Mouse (Mus musculus) forebrain, embryonic 13.5 days (tissue): ENCODE measurements around the gene Fubp1. TPM values are rescaled to one million over a fixed set of nuclear protein-coding genes. Genes with fewer than 3 reads are reported as not detected.

Source experiments
- ATAC-seq: fragments of 200-750 bp; cut with Nextera tagmentation; 2 replicates; pipeline ENCODE4 v1.8.0; 2017
- H3K27ac ChIP-seq: fragments of 300-500 bp; sonication (generic); 2 replicates; pipeline ENCODE4 v1.5.1; 2015; ENCODE audit warnings: inconsistent platforms, mild to moderate bottlenecking, moderate library complexity
- H3K27me3 ChIP-seq: fragments of 300-500 bp; sonication (generic); 2 replicates; pipeline ENCODE4 v1.6.1; 2015; ENCODE audit warnings: mild to moderate bottlenecking, inconsistent platforms
- H3K36me3 ChIP-seq: fragments of 300-500 bp; sonication (generic); 2 replicates; pipeline ENCODE4 v1.6.1; 2015; ENCODE audit warnings: mild to moderate bottlenecking, inconsistent platforms; ENCODE audit not compliant: poor library complexity, severe bottlenecking
- H3K4me1 ChIP-seq: fragments of 300-500 bp; sonication (generic); 2 replicates; pipeline ENCODE4 v1.6.1; 2015; ENCODE audit warnings: inconsistent platforms
- H3K4me2 ChIP-seq: fragments of 300-500 bp; sonication (generic); 2 replicates; pipeline ENCODE4 v1.6.1; 2015; ENCODE audit warnings: inconsistent platforms, mild to moderate bottlenecking, moderate library complexity
- H3K4me3 ChIP-seq: fragments of 300-500 bp; sonication (generic); 2 replicates; pipeline ENCODE4 v1.5.1; 2015; ENCODE audit warnings: mild to moderate bottlenecking, inconsistent platforms
- H3K9ac ChIP-seq: fragments of 300-500 bp; sonication (generic); 2 replicates; pipeline ENCODE4 v1.6.1; 2015; ENCODE audit warnings: mild to moderate bottlenecking, inconsistent platforms
- H3K9me3 ChIP-seq: fragments of 300-500 bp; sonication (generic); replicated peaks from 2 replicates; pipeline ENCODE4 v1.6.1; 2016; ENCODE audit warnings: inconsistent platforms
- WGBS: fragments of 180-500 bp; shearing (Covaris S2); methylation state at CpG from one replicate; pipeline ENCODE4 v1.1.7; 2015; 5-methylcytosine and 5-hydroxymethylcytosine counted together
- polyA plus RNA-seq: library from polyadenylated mRNA; unstranded; fragments of >200 nt; fragmentation: Nextera tagmentation; extraction: Ambion mirVana; gene quantifications from 2 replicates; pipeline ENCODE4 v1.2.1, GENCODE M21; 2015

Fubp1 gene
- polyA plus RNA-seq, 1 experiment from 2014 or later, result 412 TPM

DNA sequence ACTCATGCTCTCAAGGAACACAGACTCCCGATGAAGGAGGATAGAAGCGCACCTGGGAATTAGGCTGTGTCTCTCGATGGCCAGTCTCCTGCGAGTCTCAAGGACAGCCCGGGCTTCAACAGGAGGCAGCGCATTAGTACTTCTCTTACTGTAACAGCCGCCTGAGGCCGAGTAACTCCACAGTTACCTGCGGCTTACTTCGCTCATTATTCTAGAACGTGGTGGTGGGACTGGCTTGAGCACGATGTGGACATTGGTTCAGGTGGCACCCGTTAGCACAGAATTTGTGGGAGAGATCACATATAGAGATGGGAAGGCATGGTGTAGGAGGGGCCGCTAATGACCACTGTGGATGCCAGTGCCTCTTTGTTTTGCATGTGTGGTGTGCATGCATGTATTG is 57.9 kb downstream of the Fubp1 start:
- H3K27me3 ChIP-seq, result peaks cover 43% of the 10 kb centered on the region
- no peak for ATAC-seq
- H3K4me3 ChIP-seq, result no peak overlapping the region
- H3K4me1 ChIP-seq, result peaks cover 17% of the 10 kb centered on the region
- no peak overlapping the region for H3K9ac ChIP-seq
- H3K36me3 ChIP-seq, result peaks cover 4% of the 10 kb centered on the region; the same call in 1 of the 2 replicates
- H3K4me2 ChIP-seq, result no peak overlapping the region
- H3K27ac ChIP-seq, result no peak overlapping the region
- 95% methylated on average over 14 of the region's 14 CpGs for WGBS
- H3K9me3 ChIP-seq, result no peaks in the 10 kb centered on the region

DNA sequence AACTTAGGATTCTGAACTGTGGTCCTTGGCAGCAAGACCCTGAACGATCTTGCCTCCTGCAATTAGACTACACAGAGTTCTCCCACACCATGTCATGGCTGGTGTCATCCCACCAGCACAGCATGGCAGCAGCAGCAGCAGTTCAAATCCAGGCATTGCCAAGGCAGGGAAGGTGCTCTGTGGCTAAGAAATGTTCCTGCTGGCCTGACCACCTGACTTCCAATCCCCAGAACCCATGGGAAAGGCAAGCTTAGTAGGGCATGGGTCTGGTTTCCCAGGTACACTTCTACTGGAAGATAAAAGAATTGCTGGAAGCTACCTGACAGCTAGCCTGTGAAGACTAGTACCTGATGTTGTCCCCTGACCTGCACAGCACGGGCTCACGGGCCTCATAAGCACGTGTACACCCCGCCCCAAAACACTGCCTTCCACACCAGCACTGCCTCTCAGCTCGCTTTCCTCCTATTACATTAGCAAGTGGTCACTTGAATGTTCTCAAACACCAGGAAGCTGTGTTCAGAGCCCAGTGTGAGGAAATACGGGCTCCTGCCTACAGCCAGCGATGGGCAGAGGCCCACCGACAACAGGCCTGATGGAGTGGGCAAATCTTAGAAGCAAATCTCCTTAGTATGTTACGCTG is 61.0 kb downstream of the Fubp1 start:
- Histone ChIP-seq H3K36me3 (peaks cover 13% of the 10 kb centered on the region), H3K4me1 (peaks cover 2% of the 10 kb centered on the region), H3K27me3 (peaks cover 13% of the 10 kb centered on the region), H3K9ac (no peak overlapping the region), H3K9me3 (no peaks in the 10 kb centered on the region), H3K27ac (no peak overlapping the region), H3K4me3 (no peak overlapping the region), H3K4me2 (no peak overlapping the region)
- WGBS, result 90% methylated on average over 10 of the region's 10 CpGs
- ATAC-seq, result no peak

DNA sequence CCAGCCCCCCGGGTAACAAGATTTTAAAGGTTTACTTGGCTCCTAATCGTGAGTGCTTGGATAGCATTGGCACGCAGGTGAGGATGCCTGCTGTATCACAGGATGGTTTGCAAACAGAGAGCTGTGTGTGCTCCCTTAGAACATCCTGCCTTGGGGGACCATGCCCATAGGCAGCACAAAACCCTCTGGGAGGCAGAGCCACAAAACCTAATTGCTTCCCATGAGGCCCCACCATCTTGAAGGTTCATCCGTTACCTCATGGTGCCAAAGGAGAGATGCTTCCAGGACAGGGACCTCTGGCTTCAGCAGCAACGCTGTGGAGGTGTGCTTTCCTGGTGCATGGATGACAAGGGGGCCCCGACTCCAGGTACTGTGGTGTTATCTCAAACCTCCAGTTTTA is 61.7 kb downstream of the Fubp1 start:
- H3K4me2 ChIP-seq, result no peak overlapping the region
- no peak overlapping the region for H3K27ac ChIP-seq
- H3K4me1 ChIP-seq, result no peaks in the 10 kb centered on the region
- H3K9ac ChIP-seq, result no peak overlapping the region
- peaks cover 6% of the 10 kb centered on the region for H3K27me3 ChIP-seq
- peaks cover 20% of the 10 kb centered on the region for H3K36me3 ChIP-seq
- ATAC-seq, result no peak
- no peaks in the 10 kb centered on the region for H3K9me3 ChIP-seq
- H3K4me3 ChIP-seq, result no peak overlapping the region
- 92% methylated on average over 6 of the region's 6 CpGs for WGBS

DNA sequence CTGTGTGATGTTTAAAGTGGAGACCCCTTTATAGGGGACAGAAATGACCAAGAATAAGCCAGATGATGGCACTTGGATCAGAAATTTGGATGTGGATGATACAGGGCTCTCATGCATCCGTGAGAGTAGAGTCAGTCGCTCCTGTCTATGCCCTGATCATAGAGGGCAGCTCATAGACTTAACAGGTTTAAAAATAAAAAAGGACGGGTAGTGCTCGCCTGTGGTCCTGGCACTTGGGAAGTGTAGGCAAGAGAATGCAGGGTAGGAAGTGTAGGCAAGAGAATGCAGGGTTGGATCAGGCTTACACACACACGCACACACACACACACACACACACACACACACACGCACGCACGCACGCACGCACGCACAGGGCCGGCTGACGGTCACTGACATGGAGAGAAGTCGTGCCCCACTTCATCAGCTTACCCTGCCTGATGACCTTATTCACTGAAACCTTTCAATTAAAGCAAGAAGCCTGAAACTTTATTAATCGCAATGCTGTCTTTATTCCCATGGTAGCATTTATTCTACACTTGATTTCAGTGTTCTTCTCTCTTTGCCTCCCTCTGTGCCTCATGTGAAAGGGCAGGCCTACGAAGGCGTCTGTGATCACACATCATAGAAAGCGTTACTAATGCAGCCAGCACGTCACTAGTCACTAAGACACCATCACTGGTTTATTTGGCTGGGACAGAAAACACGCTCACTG is 62.9 kb downstream of the Fubp1 start:
- no peak overlapping the region for H3K27ac ChIP-seq
- no peaks in the 10 kb centered on the region for H3K27me3 ChIP-seq
- H3K9ac ChIP-seq, result no peak overlapping the region
- ATAC-seq, result no peak
- H3K4me3 ChIP-seq, result no peak overlapping the region
- 87% methylated on average over 20 of the region's 20 CpGs for WGBS
- no peaks in the 10 kb centered on the region for H3K9me3 ChIP-seq
- no peaks in the 10 kb centered on the region for H3K4me1 ChIP-seq
- H3K36me3 ChIP-seq, result peaks cover 26% of the 10 kb centered on the region
- H3K4me2 ChIP-seq, result no peak overlapping the region

DNA sequence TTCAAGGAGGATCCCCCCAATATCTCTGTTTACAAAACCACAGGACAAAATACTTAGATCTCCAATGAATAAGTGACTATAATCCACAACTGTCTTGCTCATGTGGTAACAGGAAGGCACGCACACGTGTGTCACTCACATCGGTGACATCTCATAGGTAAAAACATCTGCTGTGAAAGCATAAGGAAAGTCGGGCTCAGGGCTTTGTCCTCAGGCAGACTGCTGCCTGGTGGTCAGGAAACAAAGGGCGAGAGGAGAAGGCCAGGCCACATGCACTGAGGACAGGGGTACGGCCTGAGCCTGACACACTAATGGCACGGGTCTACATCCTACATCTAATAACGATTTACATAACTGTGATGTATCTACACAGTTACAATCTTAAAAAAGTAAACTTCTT is 64.8 kb downstream of the Fubp1 start:
- H3K27ac ChIP-seq, result no peak overlapping the region
- 73% methylated on average over 8 of the region's 8 CpGs for WGBS
- peaks cover 30% of the 10 kb centered on the region for H3K36me3 ChIP-seq
- no peak overlapping the region for H3K4me2 ChIP-seq
- no peak overlapping the region for H3K9ac ChIP-seq
- no peaks in the 10 kb centered on the region for H3K4me1 ChIP-seq
- no peaks in the 10 kb centered on the region for H3K27me3 ChIP-seq
- no peak overlapping the region for H3K4me3 ChIP-seq
- no peak for ATAC-seq
- no peaks in the 10 kb centered on the region for H3K9me3 ChIP-seq

DNA sequence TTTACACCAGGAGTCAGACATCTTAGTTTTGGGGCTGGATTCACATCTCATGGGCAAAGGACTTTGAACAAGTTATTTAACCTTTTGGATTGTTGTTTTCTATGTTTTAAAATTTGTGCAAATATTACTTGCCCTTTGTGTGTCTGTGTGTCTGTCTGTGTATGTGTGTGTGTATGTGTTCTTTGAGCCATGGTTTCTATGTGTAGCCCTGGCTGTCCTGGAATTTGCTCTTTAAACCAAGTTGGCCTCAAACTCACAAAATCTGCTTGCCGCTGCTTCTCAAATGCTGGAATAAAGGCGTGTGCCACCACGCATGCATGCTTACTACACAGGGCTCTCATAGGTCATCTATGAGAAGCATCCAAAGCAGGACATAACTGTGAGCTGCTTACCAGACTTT is 66.7 kb downstream of the Fubp1 start:
- ATAC-seq, result no peak
- H3K27me3 ChIP-seq, result no peaks in the 10 kb centered on the region
- H3K4me3 ChIP-seq, result no peak overlapping the region
- no peaks in the 10 kb centered on the region for H3K9me3 ChIP-seq
- H3K36me3 ChIP-seq, result peaks cover 38% of the 10 kb centered on the region
- no peak overlapping the region for H3K27ac ChIP-seq
- WGBS, result 100% methylated on average over 3 of the region's 3 CpGs
- no peak overlapping the region for H3K4me2 ChIP-seq
- no peaks in the 10 kb centered on the region for H3K4me1 ChIP-seq
- no peak overlapping the region for H3K9ac ChIP-seq

DNA sequence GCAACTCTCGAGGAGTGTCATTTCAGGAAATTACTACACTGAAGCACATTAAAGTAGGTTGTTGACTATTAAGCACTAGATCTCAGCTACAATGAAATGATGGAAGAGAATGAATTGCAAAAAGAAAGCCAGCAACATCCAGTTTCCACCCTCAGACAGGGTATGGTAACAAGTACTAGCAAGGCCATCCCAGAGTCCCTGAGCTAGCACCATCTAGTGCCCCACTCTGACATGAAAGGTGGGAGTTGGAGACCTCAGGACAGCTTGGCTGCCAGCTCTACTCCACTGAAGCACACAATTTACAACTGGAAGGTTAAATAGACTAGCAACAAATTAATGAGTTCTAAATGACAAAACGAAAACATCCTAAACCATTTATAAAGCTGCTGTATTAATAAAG is 67.7 kb downstream of the Fubp1 start:
- Histone ChIP-seq H3K27ac (no peak overlapping the region), H3K4me2 (no peak overlapping the region), H3K4me1 (no peaks in the 10 kb centered on the region), H3K27me3 (no peaks in the 10 kb centered on the region), H3K9ac (no peak overlapping the region), H3K9me3 (no peaks in the 10 kb centered on the region), H3K4me3 (no peak overlapping the region), H3K36me3 (peaks cover 46% of the 10 kb centered on the region)
- no peak for ATAC-seq
- WGBS, result 93% methylated on average over 2 of the region's 2 CpGs

DNA sequence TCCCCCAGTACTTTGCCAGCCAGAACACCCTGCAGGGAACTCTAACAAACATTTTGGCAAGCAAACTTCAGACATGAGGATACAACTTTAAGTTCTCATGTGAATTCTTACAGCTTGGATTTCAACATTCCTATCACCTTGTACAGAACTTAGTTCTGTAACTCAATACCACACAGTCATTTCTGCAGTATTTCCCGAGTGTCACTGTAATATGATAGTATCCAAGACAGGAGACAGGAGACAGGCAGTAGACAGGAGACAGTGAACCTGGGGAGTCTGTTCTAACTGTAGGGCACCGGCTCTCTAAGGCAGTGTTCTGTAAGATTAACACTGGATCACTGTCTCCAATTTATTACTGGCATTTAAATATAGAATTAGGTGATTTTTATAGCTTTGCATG is 68.2 kb downstream of the Fubp1 start:
- Histone ChIP-seq H3K27ac (no peak overlapping the region), H3K9ac (no peak overlapping the region), H3K4me2 (no peak overlapping the region), H3K4me3 (no peak overlapping the region), H3K36me3 (peaks cover 46% of the 10 kb centered on the region), H3K27me3 (no peaks in the 10 kb centered on the region), H3K4me1 (no peaks in the 10 kb centered on the region), H3K9me3 (no peaks in the 10 kb centered on the region)
- 82% methylated on average over 2 of the region's 2 CpGs for WGBS
- no peak for ATAC-seq

DNA sequence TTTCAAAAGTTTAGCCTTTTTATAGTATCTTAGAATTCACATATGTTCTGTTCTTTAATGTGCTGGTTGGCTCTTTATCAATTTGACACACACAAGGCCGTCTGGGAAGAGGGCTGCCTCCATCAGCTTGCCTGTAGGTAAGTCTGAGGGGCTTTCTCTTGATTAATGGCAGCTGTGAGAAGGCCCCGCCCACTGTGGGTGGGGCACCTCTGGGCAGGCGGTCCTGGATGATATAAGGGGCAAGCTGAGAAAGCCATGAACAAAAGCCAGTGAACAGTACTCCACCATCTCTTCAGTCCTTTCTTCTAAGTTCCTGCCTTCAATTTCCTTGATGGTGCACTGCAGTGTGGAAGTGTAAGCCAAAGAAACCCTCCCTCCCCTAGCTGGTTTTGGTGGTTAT is 71.9 kb downstream of the Fubp1 start:
- ATAC-seq, result no peak
- Histone ChIP-seq H3K4me2 (no peak overlapping the region), H3K4me3 (no peak overlapping the region), H3K27me3 (no peaks in the 10 kb centered on the region), H3K4me1 (no peaks in the 10 kb centered on the region), H3K27ac (no peak overlapping the region), H3K9me3 (no peaks in the 10 kb centered on the region), H3K9ac (no peak overlapping the region), H3K36me3 (peaks cover 62% of the 10 kb centered on the region)
- 41% methylated on average over 3 of the region's 3 CpGs for WGBS

DNA sequence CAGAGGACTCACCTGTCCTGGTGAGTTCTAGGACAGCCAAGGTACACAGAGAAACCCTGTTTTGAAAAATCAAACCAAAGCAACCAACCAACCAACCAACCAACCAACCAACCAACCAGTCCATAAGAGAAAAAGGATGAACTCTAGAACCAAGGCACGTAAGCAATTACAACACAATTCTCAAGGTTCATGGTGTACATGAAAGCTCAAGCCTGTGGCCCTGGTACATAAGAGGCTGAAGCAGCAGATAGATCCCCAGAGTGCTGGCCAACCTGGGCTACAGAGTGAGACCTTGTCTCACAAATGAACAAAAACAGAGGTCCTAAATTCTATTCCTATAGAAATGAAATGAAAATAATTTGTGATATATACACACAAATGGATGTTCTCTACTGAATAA is 74.1 kb downstream of the Fubp1 start:
- H3K27me3 ChIP-seq, result no peaks in the 10 kb centered on the region
- no peak overlapping the region for H3K9ac ChIP-seq
- H3K27ac ChIP-seq, result no peak overlapping the region
- H3K4me1 ChIP-seq, result no peaks in the 10 kb centered on the region
- no peak overlapping the region for H3K4me2 ChIP-seq
- peaks cover 71% of the 10 kb centered on the region for H3K36me3 ChIP-seq
- H3K4me3 ChIP-seq, result no peak overlapping the region
- 97% methylated on average over 1 of the region's 1 CpGs for WGBS
- no peaks in the 10 kb centered on the region for H3K9me3 ChIP-seq
- ATAC-seq, result no peak

DNA sequence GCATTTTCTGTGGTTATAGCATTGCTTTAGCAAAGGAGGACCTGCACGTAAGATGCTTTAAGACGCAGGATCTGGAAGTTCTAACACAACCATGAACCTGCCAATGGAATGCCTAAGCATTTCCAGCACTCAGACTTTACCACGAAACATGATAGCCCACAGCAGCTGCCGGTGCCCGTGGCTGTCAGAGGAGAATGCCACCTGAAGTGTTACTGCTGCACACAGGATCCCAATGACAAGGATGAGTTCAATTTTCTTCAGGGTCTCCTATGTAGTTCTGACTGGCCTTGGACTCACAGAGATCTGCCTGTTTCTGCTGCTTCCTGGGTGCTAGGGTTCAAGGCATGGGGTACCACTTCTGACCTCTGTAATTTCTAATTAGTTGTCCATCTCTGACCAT is 74.5 kb downstream of the Fubp1 start:
- ATAC-seq, result no peak
- no peaks in the 10 kb centered on the region for H3K9me3 ChIP-seq
- H3K4me2 ChIP-seq, result no peak overlapping the region
- peaks cover 74% of the 10 kb centered on the region for H3K36me3 ChIP-seq
- H3K27me3 ChIP-seq, result no peaks in the 10 kb centered on the region
- no peak overlapping the region for H3K4me3 ChIP-seq
- no peaks in the 10 kb centered on the region for H3K4me1 ChIP-seq
- 97% methylated on average over 5 of the region's 5 CpGs for WGBS
- H3K27ac ChIP-seq, result no peak overlapping the region
- H3K9ac ChIP-seq, result no peak overlapping the region
